Mouse (Mus musculus): Measurements from ENCODE around the gene Wrnip1. TPM values are rescaled to one million over a fixed set of nuclear protein-coding genes. Genes with fewer than 3 reads are reported as not detected.

Wrnip1 gene
- polyA plus RNA-seq, 1 experiment: 10.9 TPM

DNA sequence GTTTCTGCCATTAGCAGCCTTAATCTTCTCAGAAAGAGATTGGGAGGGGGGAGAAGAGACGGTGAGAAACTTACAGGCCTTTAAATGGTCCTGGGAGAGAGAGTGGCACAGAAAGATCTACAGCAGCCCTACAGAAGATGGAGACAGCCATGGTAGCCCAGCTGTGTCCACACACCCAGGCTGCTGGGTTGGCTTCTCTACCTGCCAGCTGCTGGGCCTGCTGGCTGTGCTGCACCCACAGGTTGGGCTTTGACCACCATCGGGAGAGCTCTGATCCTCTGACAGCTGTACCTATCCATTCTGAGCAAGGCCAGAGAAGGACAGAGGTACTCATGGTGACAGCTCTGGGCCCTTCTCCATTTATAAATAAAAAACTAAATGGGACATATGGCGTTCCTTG, 23.0 kb upstream of the Wrnip1 start:
- no peak for TF ChIP-seq POLR2A (IDR thresholded peaks at IDR 0.05; ENCODE audit: borderline replicate concordance, low read depth, low read length)
- no peak for TF ChIP-seq CTCF (IDR thresholded peaks at IDR 0.05; ENCODE audit: low read depth, low read length)
- Histone ChIP-seq H3K27ac (ENCODE audit: insufficient read depth, low read depth, low read length) (no peak overlapping the region), H3K4me3 (ENCODE audit: insufficient read depth, low read length) (no peak overlapping the region), H3K4me1 (ENCODE audit: control insufficient read depth, insufficient read depth, low read length) (no peaks in the 10 kb centered on the region)

GRCm38 (mm10) chr13:32783055-32783454, 18.8 kb upstream of the Wrnip1 start:
- Histone ChIP-seq H3K4me3 (ENCODE audit: insufficient read depth, low read length) (no peak overlapping the region), H3K27ac (ENCODE audit: insufficient read depth, low read depth, low read length) (no peak overlapping the region), H3K4me1 (ENCODE audit: control insufficient read depth, insufficient read depth, low read length) (no peaks in the 10 kb centered on the region)
- TF ChIP-seq CTCF (IDR thresholded peaks at IDR 0.05; ENCODE audit: low read depth, low read length) (no peak), POLR2A (IDR thresholded peaks at IDR 0.05; ENCODE audit: borderline replicate concordance, low read depth, low read length) (no peak)

DNA sequence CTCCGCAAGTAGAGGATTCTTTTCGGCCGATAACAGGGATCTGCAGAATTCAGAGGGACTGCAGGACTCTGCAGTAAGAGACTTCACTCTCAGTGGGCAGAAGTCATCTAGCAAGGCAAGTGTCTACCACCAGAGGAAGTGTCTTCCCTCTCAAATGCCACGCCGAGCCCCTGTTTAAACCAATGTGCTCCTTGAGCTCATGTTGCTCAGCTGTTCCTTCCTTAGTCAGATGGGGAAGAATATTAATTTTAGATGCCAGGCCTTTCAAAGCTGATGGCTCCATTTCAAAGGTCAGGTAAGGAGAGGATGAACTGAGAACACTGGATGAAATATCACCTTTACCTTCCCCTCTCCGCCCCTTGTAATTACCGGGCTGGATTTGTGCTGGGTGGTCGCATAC, 18.0 kb upstream of the Wrnip1 start, which contains the start of gene Mylk4:
Gene Mylk4 (minus strand): TSS at position 139 of the 400 bp plus-strand sequence.
- Histone ChIP-seq H3K27ac (ENCODE audit: insufficient read depth, low read depth, low read length) (no peak within 1 kb of the TSS), H3K4me1 (ENCODE audit: control insufficient read depth, insufficient read depth, low read length) (no peaks in the 10 kb centered on the region), H3K4me3 (ENCODE audit: insufficient read depth, low read length) (no peak within 1 kb of the TSS)
- TF ChIP-seq CTCF (IDR thresholded peaks at IDR 0.05; ENCODE audit: low read depth, low read length) (no peak), POLR2A (IDR thresholded peaks at IDR 0.05; ENCODE audit: borderline replicate concordance, low read depth, low read length) (no peak)

DNA sequence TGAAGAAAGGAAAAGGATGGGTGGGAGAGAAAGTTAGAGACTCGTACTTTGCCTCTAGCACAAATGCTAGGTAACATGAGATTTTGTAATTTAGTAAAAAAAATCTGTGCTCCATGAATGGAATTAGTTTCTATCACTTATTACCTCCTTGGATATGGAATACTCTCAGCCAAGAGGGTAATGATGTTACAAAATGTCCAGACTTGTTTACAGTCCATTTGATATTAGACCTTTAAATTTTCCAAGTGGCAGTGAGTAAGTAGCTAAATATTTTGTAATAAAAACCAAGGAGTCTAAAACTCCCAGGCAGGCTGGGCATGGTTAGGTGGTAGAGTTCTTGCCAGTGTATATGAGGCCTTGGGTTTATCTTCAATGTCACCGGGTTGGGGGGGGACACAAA, 14.3 kb upstream of the Wrnip1 start:
- Histone ChIP-seq H3K27ac (ENCODE audit: insufficient read depth, low read depth, low read length) (no peak overlapping the region), H3K4me1 (ENCODE audit: control insufficient read depth, insufficient read depth, low read length) (no peaks in the 10 kb centered on the region), H3K4me3 (ENCODE audit: insufficient read depth, low read length) (no peak overlapping the region)
- no peak for TF ChIP-seq CTCF (IDR thresholded peaks at IDR 0.05; ENCODE audit: low read depth, low read length)
- no peak for TF ChIP-seq POLR2A (IDR thresholded peaks at IDR 0.05; ENCODE audit: borderline replicate concordance, low read depth, low read length)

- no peak for TF ChIP-seq CTCF (IDR thresholded peaks at IDR 0.05; ENCODE audit: low read depth, low read length)
- TF ChIP-seq POLR2A (IDR thresholded peaks at IDR 0.05; ENCODE audit: borderline replicate concordance, low read depth, low read length): no peak
- H3K4me3 ChIP-seq (ENCODE audit: insufficient read depth, low read length): no peak overlapping the region
- no peak overlapping the region for H3K27ac ChIP-seq (ENCODE audit: insufficient read depth, low read depth, low read length)
- no peaks in the 10 kb centered on the region for H3K4me1 ChIP-seq (ENCODE audit: control insufficient read depth, insufficient read depth, low read length)
Measured at GRCm38 (mm10) chr13:32789781-32790180, 12.1 kb upstream of the Wrnip1 start.

DNA sequence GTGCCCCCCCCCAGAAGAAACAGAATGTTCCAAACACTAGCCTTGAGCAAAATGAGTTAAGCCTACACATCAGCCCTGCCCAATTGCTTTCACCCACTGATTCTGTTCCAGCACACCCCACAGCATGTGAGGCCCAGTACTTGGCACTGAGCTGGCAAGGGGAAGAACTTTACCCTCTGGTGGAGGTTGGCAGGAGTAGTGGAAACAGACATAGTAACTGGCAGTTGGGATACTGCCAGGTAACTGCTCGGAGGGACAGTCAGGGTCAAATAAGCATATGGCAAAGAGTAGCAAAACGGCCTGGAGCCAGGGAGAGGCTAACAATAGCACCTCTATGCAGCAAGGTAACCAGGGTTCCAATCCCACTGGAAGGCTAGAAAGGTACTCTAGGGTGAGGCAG, 7.2 kb upstream of the Wrnip1 start:
- Histone ChIP-seq H3K4me1 (ENCODE audit: control insufficient read depth, insufficient read depth, low read length) (no peaks in the 10 kb centered on the region), H3K4me3 (ENCODE audit: insufficient read depth, low read length) (no peak overlapping the region), H3K27ac (ENCODE audit: insufficient read depth, low read depth, low read length) (no peak overlapping the region)
- TF ChIP-seq CTCF (IDR thresholded peaks at IDR 0.05; ENCODE audit: low read depth, low read length) (no peak), POLR2A (IDR thresholded peaks at IDR 0.05; ENCODE audit: borderline replicate concordance, low read depth, low read length) (no peak)

- Histone ChIP-seq H3K4me1 (ENCODE audit: control insufficient read depth, insufficient read depth, low read length) (no peaks in the 10 kb centered on the region), H3K27ac (ENCODE audit: insufficient read depth, low read depth, low read length) (no peak overlapping the region), H3K4me3 (ENCODE audit: insufficient read depth, low read length) (no peak overlapping the region)
- TF ChIP-seq CTCF (IDR thresholded peaks at IDR 0.05; ENCODE audit: low read depth, low read length) (no peak), POLR2A (IDR thresholded peaks at IDR 0.05; ENCODE audit: borderline replicate concordance, low read depth, low read length) (no peak)
Measured at GRCm38 (mm10) chr13:32795166-32795565, 6.7 kb upstream of the Wrnip1 start.

DNA sequence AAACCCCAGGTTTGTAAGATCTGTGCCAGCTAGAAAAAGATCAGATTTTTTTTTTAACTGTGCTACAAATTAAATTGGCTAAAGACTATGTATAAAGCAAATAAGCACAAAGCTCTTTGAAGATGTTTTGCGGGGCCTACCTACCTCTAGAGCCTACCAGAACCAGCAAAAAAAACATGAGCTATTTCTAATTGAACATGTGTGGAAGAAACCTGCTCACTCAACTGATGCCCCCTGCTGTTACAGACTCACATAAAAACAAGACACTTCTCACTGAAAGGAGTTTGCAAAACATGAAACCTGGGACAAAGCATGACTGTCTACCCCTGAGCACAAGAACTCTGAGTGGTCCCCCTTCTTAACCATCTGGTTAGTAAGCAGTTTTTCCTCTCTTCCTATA, 4.8 kb upstream of the Wrnip1 start:
- Histone ChIP-seq H3K4me3 (ENCODE audit: insufficient read depth, low read length) (no peak overlapping the region), H3K27ac (ENCODE audit: insufficient read depth, low read depth, low read length) (no peak overlapping the region), H3K4me1 (ENCODE audit: control insufficient read depth, insufficient read depth, low read length) (no peaks in the 10 kb centered on the region)
- no peak for TF ChIP-seq POLR2A (IDR thresholded peaks at IDR 0.05; ENCODE audit: borderline replicate concordance, low read depth, low read length)
- no peak for TF ChIP-seq CTCF (IDR thresholded peaks at IDR 0.05; ENCODE audit: low read depth, low read length)

- no peak for TF ChIP-seq POLR2A (IDR thresholded peaks at IDR 0.05; ENCODE audit: borderline replicate concordance, low read depth, low read length)
- TF ChIP-seq CTCF (IDR thresholded peaks at IDR 0.05; ENCODE audit: low read depth, low read length): no peak
- H3K27ac ChIP-seq (ENCODE audit: insufficient read depth, low read depth, low read length): no peak overlapping the region
- H3K4me1 ChIP-seq (ENCODE audit: control insufficient read depth, insufficient read depth, low read length): peaks cover 6% of the 10 kb centered on the region; the same call in 1 of the 2 replicates
- H3K4me3 ChIP-seq (ENCODE audit: insufficient read depth, low read length): no peak overlapping the region
Measured at GRCm38 (mm10) chr13:32799131-32799530, 2.7 kb upstream of the Wrnip1 start.

- H3K4me1 ChIP-seq (ENCODE audit: control insufficient read depth, insufficient read depth, low read length): peaks cover 6% of the 10 kb centered on the region; the same call in 1 of the 2 replicates
- no peak overlapping the region for H3K4me3 ChIP-seq (ENCODE audit: insufficient read depth, low read length)
- no peak overlapping the region for H3K27ac ChIP-seq (ENCODE audit: insufficient read depth, low read depth, low read length)
- no peak for TF ChIP-seq CTCF (IDR thresholded peaks at IDR 0.05; ENCODE audit: low read depth, low read length)
- TF ChIP-seq POLR2A (IDR thresholded peaks at IDR 0.05; ENCODE audit: borderline replicate concordance, low read depth, low read length): no peak
Measured at GRCm38 (mm10) chr13:32800859-32801258, 979 bp upstream of the Wrnip1 start.

Data from bone marrow macrophage, adult 2 months (primary cell).